Mouse (Mus musculus) ES-Bruce4 (cell line): ENCODE data around the gene Fastkd3. TPM values are rescaled to one million over a fixed set of nuclear protein-coding genes. Genes with fewer than 3 reads are reported as not detected.
"Not testable (repeated sequence)": the region's sequence is repeated elsewhere in the genome, so short reads cannot be mapped to it uniquely, and the experiment has no call there.

Source experiments
- H3K27ac ChIP-seq: 2 replicates; pipeline ENCODE4 v1.5.1; 2012; ENCODE audit warnings: low read length, inconsistent platforms; ENCODE audit not compliant: insufficient read depth
- H3K27me3 ChIP-seq: 2 replicates; pipeline ENCODE4 v1.6.1; 2012; ENCODE audit warnings: mild to moderate bottlenecking, low read length, inconsistent platforms; ENCODE audit not compliant: control insufficient read depth, poor library complexity, insufficient read depth, severe bottlenecking
- H3K36me3 ChIP-seq: 2 replicates; pipeline ENCODE4 v1.6.1; 2012; ENCODE audit warnings: inconsistent platforms, mild to moderate bottlenecking, low read length, moderate library complexity; ENCODE audit not compliant: control insufficient read depth, poor library complexity, insufficient read depth, severe bottlenecking
- H3K4me1 ChIP-seq: one replicate; pipeline ENCODE4 v1.8.1; 2011; ENCODE audit warnings: low read length; ENCODE audit not compliant: control insufficient read depth, insufficient read depth
- H3K4me3 ChIP-seq: 2 replicates; pipeline ENCODE4 v1.5.1; 2011; ENCODE audit warnings: low read depth, mild to moderate bottlenecking, low read length
- H3K9ac ChIP-seq: 2 replicates; pipeline ENCODE4 v1.6.1; 2012; ENCODE audit warnings: low read depth, mild to moderate bottlenecking, inconsistent platforms; ENCODE audit not compliant: poor library complexity, severe bottlenecking
- H3K9me3 ChIP-seq: replicated peaks from 2 replicates; pipeline ENCODE4 v1.6.1; 2012; ENCODE audit warnings: mild to moderate bottlenecking, low read length, inconsistent platforms; ENCODE audit not compliant: control insufficient read depth, poor library complexity, insufficient read depth, severe bottlenecking
- CTCF ChIP-seq: IDR thresholded peaks from one replicate; pipeline ENCODE4 v1.8.1; 2011; ENCODE audit warnings: low read depth, low read length
- EP300 ChIP-seq: IDR thresholded peaks from 2 replicates; pipeline ENCODE4 v1.6.1; 2011; ENCODE audit warnings: low read depth, low read length; ENCODE audit not compliant: insufficient read depth
- POLR2A ChIP-seq: IDR thresholded peaks from one replicate; pipeline ENCODE4 v1.8.1; 2011; ENCODE audit warnings: low read length; ENCODE audit not compliant: insufficient read depth
- polyA plus RNA-seq: library from polyadenylated mRNA; stranded (reverse); fragments of >200 nt; gene quantifications from 2 replicates; pipeline ENCODE4 v1.2.4, GENCODE M21; 2011; ENCODE audit warnings: low read depth; ENCODE audit not compliant: missing spikeins, insufficient read depth, insufficient read length

Fastkd3 gene
- 29.4 and 36.9 TPM in 2 replicates for polyA plus RNA-seq

- Histone ChIP-seq H3K4me1 (peaks cover 2% of the 10 kb centered on the region), H3K27me3 (no peaks in the 10 kb centered on the region), H3K36me3 (peaks cover 45% of the 10 kb centered on the region), H3K4me3 (peak within 1 kb of the TSS; percentile 95), H3K9ac (peak within 1 kb of the TSS; percentile 86), H3K9me3 (no peaks in the 10 kb centered on the region), H3K27ac (peak within 1 kb of the TSS; percentile 16; the same call in 1 of the 2 replicates)
- TF ChIP-seq EP300: 0 out of 2 replicates have a peak, but pooled peaks have one; percentile 30
- peak; percentile 43 for TF ChIP-seq POLR2A
- no peak for TF ChIP-seq CTCF
Measured at GRCm38 (mm10) chr13:68581747-68582516, at the start of gene Fastkd3, which contains the start of gene Mtrr. Gene Fastkd3 (plus strand): TSS chr13:68582234. Gene Mtrr (minus strand): TSS chr13:68582149.

GRCm38 (mm10) chr13:68553391-68553790 lies 28.6 kb upstream of the Fastkd3 start:
- not testable (repeated sequence) for H3K36me3 ChIP-seq, H3K4me3 ChIP-seq, H3K9me3 ChIP-seq, H3K9ac ChIP-seq, H3K27me3 ChIP-seq, H3K27ac ChIP-seq, H3K4me1 ChIP-seq
- peak; percentile 44 for TF ChIP-seq CTCF

- Histone ChIP-seq H3K4me3 (no peak overlapping the region), H3K27ac (no peak overlapping the region), H3K9me3 (no peaks in the 10 kb centered on the region), H3K27me3 (no peaks in the 10 kb centered on the region), H3K9ac (no peak overlapping the region), H3K36me3 (peaks cover 55% of the 10 kb centered on the region), H3K4me1 (no peaks in the 10 kb centered on the region)
- peak; percentile 73; the same call in 1 of the 2 replicates for TF ChIP-seq EP300
- no peak for TF ChIP-seq CTCF
Measured at GRCm38 (mm10) chr13:68568110-68568509, 13.9 kb upstream of the Fastkd3 start.

GRCm38 (mm10) chr13:68568548-68568947 lies 13.5 kb upstream of the Fastkd3 start:
- no peaks in the 10 kb centered on the region for H3K4me1 ChIP-seq
- no peak overlapping the region for H3K4me3 ChIP-seq
- no peak overlapping the region for H3K9ac ChIP-seq
- H3K36me3 ChIP-seq: peaks cover 52% of the 10 kb centered on the region
- no peak overlapping the region for H3K27ac ChIP-seq
- no peaks in the 10 kb centered on the region for H3K9me3 ChIP-seq
- no peaks in the 10 kb centered on the region for H3K27me3 ChIP-seq
- TF ChIP-seq CTCF (no peak), POLR2A (no peak), EP300 (no peak)

GRCm38 (mm10) chr13:68569589-68570336 lies 12.3 kb upstream of the Fastkd3 start:
- H3K27ac ChIP-seq: no peak overlapping the region
- no peaks in the 10 kb centered on the region for H3K4me1 ChIP-seq
- no peak for TF ChIP-seq POLR2A
- peak; percentile 39 for TF ChIP-seq CTCF
- TF ChIP-seq EP300: no peak
- no peaks in the 10 kb centered on the region for H3K27me3 ChIP-seq
- H3K9me3 ChIP-seq: no peaks in the 10 kb centered on the region
- H3K4me3 ChIP-seq: no peak overlapping the region
- peaks cover 41% of the 10 kb centered on the region for H3K36me3 ChIP-seq
- no peak overlapping the region for H3K9ac ChIP-seq

GRCm38 (mm10) chr13:68572247-68572646 lies 9.8 kb upstream of the Fastkd3 start:
- Histone ChIP-seq H3K9me3 (no peaks in the 10 kb centered on the region), H3K9ac (no peak overlapping the region), H3K4me1 (no peaks in the 10 kb centered on the region), H3K27ac (no peak overlapping the region), H3K4me3 (no peak overlapping the region), H3K27me3 (no peaks in the 10 kb centered on the region), H3K36me3 (peaks cover 42% of the 10 kb centered on the region)
- no peak for TF ChIP-seq POLR2A
- no peak for TF ChIP-seq EP300
- no peak for TF ChIP-seq CTCF
